Mouse (Mus musculus): ENCODE data around the gene Sp6. TPM values are rescaled to one million over a fixed set of nuclear protein-coding genes. Genes with fewer than 3 reads are reported as not detected.

Gene Sp6
- total RNA-seq (2022) = 1 to 10 TPM; 1.1 to 2.0 (median 1.3) TPM

GRCm38 (mm10) chr11:97013121-97013670 lies at the start of gene Sp6:
TSS of gene Sp6 (plus strand) at chr11:97013394.
- no peak for DNase-seq (ENCODE audit: low spot score in 2 of 2)

- DNase-seq (ENCODE audit: low spot score in 2 of 2) = peak; percentile 57 to 80
Measured at GRCm38 (mm10) chr11:96963580-96963979, 49.6 kb upstream of the Sp6 start.

GRCm38 (mm10) chr11:96966172-96966571 lies 47.0 kb upstream of the Sp6 start:
- no peak for DNase-seq (ENCODE audit: low spot score in 2 of 2)

- no peak for DNase-seq (ENCODE audit: low spot score in 2 of 2)
Measured at GRCm38 (mm10) chr11:96966914-96967543, 46.2 kb upstream of the Sp6 start.

- DNase-seq (ENCODE audit: low spot score in 2 of 2) = no peak
Measured at GRCm38 (mm10) chr11:96967544-96968269, 45.5 kb upstream of the Sp6 start.

GRCm38 (mm10) chr11:96968476-96968875 lies 44.7 kb upstream of the Sp6 start:
- DNase-seq (ENCODE audit: low spot score in 2 of 2) = no peak

GRCm38 (mm10) chr11:96969280-96969722 lies 43.9 kb upstream of the Sp6 start:
- DNase-seq (ENCODE audit: low spot score in 2 of 2) = no peak

- no peak for DNase-seq (ENCODE audit: low spot score in 2 of 2)
Measured at GRCm38 (mm10) chr11:96969746-96970145, 43.4 kb upstream of the Sp6 start.

- DNase-seq (ENCODE audit: low spot score in 2 of 2) = no peak
Measured at GRCm38 (mm10) chr11:96970341-96970740, 42.9 kb upstream of the Sp6 start.

- DNase-seq (ENCODE audit: low spot score in 2 of 2) = no peak
Measured at GRCm38 (mm10) chr11:96972906-96973305, 40.3 kb upstream of the Sp6 start.

GRCm38 (mm10) chr11:96973426-96973964 lies 39.7 kb upstream of the Sp6 start:
- no peak for DNase-seq (ENCODE audit: low spot score in 2 of 2)

GRCm38 (mm10) chr11:96974813-96975212 lies 38.4 kb upstream of the Sp6 start:
- DNase-seq (ENCODE audit: low spot score in 2 of 2) = no peak

GRCm38 (mm10) chr11:96975511-96976378 lies 37.4 kb upstream of the Sp6 start:
- no peak for DNase-seq (ENCODE audit: low spot score in 2 of 2)

- DNase-seq (ENCODE audit: low spot score in 2 of 2) = no peak
Measured at GRCm38 (mm10) chr11:96976379-96976687, 36.9 kb upstream of the Sp6 start.

GRCm38 (mm10) chr11:96976911-96977591 lies 36.1 kb upstream of the Sp6 start:
- peak; percentile 64 to 76 for DNase-seq (ENCODE audit: low spot score in 2 of 2)

GRCm38 (mm10) chr11:96977606-96978400 lies 35.4 kb upstream of the Sp6 start:
- peak; percentile 99 to 100 for DNase-seq (ENCODE audit: low spot score in 2 of 2)

GRCm38 (mm10) chr11:96978401-96979246 lies 34.6 kb upstream of the Sp6 start:
- DNase-seq (ENCODE audit: low spot score in 2 of 2) = no peak

GRCm38 (mm10) chr11:96979329-96979728 lies 33.9 kb upstream of the Sp6 start:
- no peak for DNase-seq (ENCODE audit: low spot score in 2 of 2)

GRCm38 (mm10) chr11:96980021-96980420 lies 33.2 kb upstream of the Sp6 start:
- no peak for DNase-seq (ENCODE audit: low spot score in 2 of 2)

Data from left cerebral cortex, adult 8-10 months (tissue).